Mouse (Mus musculus) midbrain, embryonic 13.5 days (tissue): Measurements from ENCODE around the gene Dspp. TPM values are rescaled to one million over a fixed set of nuclear protein-coding genes. Genes with fewer than 3 reads are reported as not detected.

Experiments used
- ATAC-seq: fragments of 200-750 bp; cut with Nextera tagmentation; 2 replicates; pipeline ENCODE4 v1.8.0; 2017; ENCODE audit warnings: mild to moderate bottlenecking, moderate TSS enrichment, moderate library complexity
- H3K27ac ChIP-seq: fragments of 300-500 bp; sonication (generic); 2 replicates; pipeline ENCODE4 v1.5.1; 2015; ENCODE audit warnings: inconsistent platforms, mild to moderate bottlenecking, moderate library complexity
- H3K27me3 ChIP-seq: fragments of 300-500 bp; sonication (generic); 2 replicates; pipeline ENCODE4 v1.6.1; 2015; ENCODE audit warnings: mild to moderate bottlenecking, inconsistent platforms
- H3K36me3 ChIP-seq: fragments of 300-500 bp; sonication (generic); 2 replicates; pipeline ENCODE4 v1.6.1; 2015; ENCODE audit warnings: mild to moderate bottlenecking, inconsistent platforms
- H3K4me1 ChIP-seq: fragments of 300-500 bp; sonication (generic); replicated peaks from 2 replicates; pipeline ENCODE4 v1.6.1; 2015; ENCODE audit warnings: inconsistent platforms
- H3K4me2 ChIP-seq: fragments of 300-500 bp; sonication (generic); replicated peaks from 2 replicates; pipeline ENCODE4 v1.6.1; 2015; ENCODE audit warnings: moderate library complexity, mild to moderate bottlenecking, inconsistent platforms
- H3K4me3 ChIP-seq: fragments of 300-500 bp; sonication (generic); replicated peaks from 2 replicates; pipeline ENCODE4 v1.5.1; 2015; ENCODE audit warnings: mild to moderate bottlenecking, inconsistent platforms
- H3K9ac ChIP-seq: fragments of 300-500 bp; sonication (generic); replicated peaks from 2 replicates; pipeline ENCODE4 v1.6.1; 2015; ENCODE audit warnings: mild to moderate bottlenecking, inconsistent platforms
- H3K9me3 ChIP-seq: fragments of 300-500 bp; sonication (generic); 2 replicates; pipeline ENCODE4 v1.6.1; 2016; ENCODE audit warnings: mild to moderate bottlenecking, inconsistent platforms
- WGBS: fragments of 180-500 bp; shearing (Covaris S2); methylation state at CpG from one replicate; pipeline ENCODE4 v1.1.7; 2015; 5-methylcytosine and 5-hydroxymethylcytosine counted together
- polyA plus RNA-seq: library from polyadenylated mRNA; unstranded; fragments of >200 nt; fragmentation: Nextera tagmentation; extraction: Ambion mirVana; gene quantifications from 2 replicates; pipeline ENCODE4 v1.2.1, GENCODE M21; 2015

Dspp gene
- not detected in 2 replicates for polyA plus RNA-seq

DNA sequence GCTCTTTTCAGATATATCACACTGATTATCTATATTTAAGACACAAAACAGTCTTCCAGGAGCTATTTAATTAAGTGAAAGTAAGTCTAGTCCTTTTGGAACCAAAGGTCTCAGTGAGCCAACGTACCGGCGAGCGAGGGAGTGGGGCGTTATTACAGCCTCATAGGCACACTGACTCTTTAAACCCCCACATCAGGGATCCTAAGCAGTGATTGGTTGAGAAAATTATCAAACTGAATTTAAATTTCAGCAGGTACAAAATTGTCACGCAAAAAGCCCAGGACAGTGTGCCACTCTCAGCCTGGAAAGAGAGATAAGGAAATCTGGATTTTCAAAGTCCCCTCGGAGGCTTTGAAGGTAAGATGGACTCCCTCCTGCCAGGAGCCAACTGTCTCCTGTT, at the start of gene Dspp:
TSS of gene Dspp (plus strand) at position 301 of the 400 bp plus-strand sequence.
- no peak within 1 kb of the TSS for H3K9ac ChIP-seq
- no peak within 1 kb of the TSS for H3K4me3 ChIP-seq
- no peak within 1 kb of the TSS for H3K27ac ChIP-seq
- WGBS, result 90% methylated on average over 7 of the region's 7 CpGs
- H3K27me3 ChIP-seq, result no peaks in the 10 kb centered on the region
- H3K4me1 ChIP-seq, result no peaks in the 10 kb centered on the region
- no peak for ATAC-seq
- H3K4me2 ChIP-seq, result no peak within 1 kb of the TSS
- no peaks in the 10 kb centered on the region for H3K9me3 ChIP-seq
- H3K36me3 ChIP-seq, result no peaks in the 10 kb centered on the region

DNA sequence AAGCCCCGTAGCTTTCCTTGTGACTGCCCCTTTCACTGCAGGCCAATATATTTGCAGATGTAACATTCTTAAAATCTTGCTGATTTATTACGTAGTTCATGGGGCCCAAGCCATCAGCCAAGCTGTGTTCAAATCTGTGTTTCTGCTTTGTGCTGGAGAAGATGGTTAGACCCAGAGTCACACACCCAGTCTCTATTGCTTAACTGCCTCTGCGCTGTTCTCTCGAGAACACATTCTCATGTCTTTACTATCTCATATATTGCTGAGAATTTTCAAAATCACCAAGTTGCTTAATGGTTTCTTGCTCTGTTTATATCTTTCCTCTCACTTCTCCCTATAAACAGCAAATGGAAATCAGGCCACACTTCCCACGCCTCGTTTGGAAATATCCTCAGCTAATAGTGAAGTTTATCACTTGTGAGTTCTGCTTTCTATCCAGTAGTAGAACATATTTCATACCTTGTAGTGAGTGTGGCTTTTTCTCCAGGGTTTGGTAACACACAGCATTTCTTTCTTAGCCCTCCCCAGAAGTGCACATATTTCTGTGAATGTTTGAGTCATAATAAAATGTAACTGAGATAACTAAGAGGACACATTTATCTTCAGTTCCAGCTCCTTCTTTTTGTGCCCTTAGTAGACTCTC, 46.4 kb upstream of the Dspp start:
- H3K27me3 ChIP-seq, result peaks cover 3% of the 10 kb centered on the region; the same call in 1 of the 2 replicates
- no peaks in the 10 kb centered on the region for H3K9me3 ChIP-seq
- no peak overlapping the region for H3K4me3 ChIP-seq
- no peak overlapping the region for H3K4me2 ChIP-seq
- WGBS, result 92% methylated on average over 6 of the region's 6 CpGs
- 0 out of 2 replicates have a peak, but pooled peaks cover 4% of the 10 kb centered on the region for H3K4me1 ChIP-seq
- no peaks in the 10 kb centered on the region for H3K36me3 ChIP-seq
- no peak overlapping the region for H3K27ac ChIP-seq
- H3K9ac ChIP-seq, result no peak overlapping the region
- ATAC-seq, result no peak

DNA sequence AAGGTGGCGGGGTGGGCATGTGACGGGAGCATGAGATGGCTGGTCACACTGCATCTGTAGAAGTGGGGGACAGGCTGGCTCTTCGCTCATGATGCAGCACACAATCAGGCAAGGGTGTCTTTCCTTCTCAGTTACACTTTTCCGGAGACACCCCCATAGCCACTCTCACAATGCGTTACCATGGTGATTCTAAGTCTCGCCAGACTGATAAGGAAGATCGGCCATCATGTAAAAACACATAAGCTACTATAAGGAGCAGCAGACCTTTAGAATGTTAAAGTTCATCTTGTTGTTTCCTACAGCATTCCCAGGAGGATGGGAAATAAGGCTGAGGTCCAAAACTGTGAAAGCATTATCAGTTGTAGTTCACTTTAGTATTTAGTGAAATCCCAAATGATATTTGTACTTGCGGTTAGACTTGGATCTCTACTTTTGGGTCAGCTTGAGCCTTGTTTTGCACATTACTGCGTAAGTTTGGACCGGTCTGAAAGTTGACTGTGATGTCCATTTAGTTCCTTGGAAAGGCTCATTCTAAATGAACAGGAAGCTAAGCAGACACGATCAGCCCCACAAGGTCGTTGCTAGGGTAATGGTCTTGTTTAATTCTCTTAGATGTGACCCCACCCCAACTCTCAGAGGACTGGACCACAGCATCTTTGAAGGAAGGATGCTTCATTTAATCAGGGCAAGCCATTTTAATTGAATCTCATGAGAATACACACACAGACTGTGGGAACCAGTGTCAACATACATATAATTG, 43.8 kb upstream of the Dspp start:
- ATAC-seq, result no peak
- H3K36me3 ChIP-seq, result no peaks in the 10 kb centered on the region
- no peak overlapping the region for H3K4me3 ChIP-seq
- WGBS, result 85% methylated on average over 12 of the region's 12 CpGs
- no peak overlapping the region for H3K4me2 ChIP-seq
- no peak overlapping the region for H3K9ac ChIP-seq
- H3K27me3 ChIP-seq, result no peaks in the 10 kb centered on the region
- 0 out of 2 replicates have a peak, but pooled peaks cover 4% of the 10 kb centered on the region for H3K4me1 ChIP-seq
- H3K9me3 ChIP-seq, result no peaks in the 10 kb centered on the region
- no peak overlapping the region for H3K27ac ChIP-seq

DNA sequence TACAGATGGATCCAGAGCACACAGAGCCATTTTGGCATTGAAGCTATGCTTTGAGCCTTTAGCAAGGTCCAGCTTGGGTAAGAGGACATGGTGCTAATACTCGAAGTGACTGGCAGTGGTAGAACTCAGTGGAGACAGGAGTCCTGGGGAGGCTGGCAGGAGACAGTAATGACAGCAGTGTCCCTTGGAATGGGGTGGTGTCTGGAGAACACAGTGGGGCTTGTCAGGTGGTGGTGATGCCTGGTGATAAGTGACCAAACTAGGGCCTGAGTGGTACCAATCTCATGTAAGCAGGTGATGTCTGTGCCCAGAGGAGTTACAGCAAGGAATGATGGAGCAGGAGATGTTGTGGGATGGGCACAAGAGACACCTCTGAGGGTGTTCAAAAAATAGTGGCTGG, 43.2 kb upstream of the Dspp start:
- Histone ChIP-seq H3K36me3 (no peaks in the 10 kb centered on the region), H3K4me3 (no peak overlapping the region), H3K4me2 (no peak overlapping the region), H3K27ac (no peak overlapping the region), H3K9me3 (no peaks in the 10 kb centered on the region), H3K9ac (no peak overlapping the region), H3K4me1 (0 out of 2 replicates have a peak, but pooled peaks cover 4% of the 10 kb centered on the region), H3K27me3 (no peaks in the 10 kb centered on the region)
- WGBS, result 75% methylated on average over 1 of the region's 1 CpGs
- no peak for ATAC-seq

DNA sequence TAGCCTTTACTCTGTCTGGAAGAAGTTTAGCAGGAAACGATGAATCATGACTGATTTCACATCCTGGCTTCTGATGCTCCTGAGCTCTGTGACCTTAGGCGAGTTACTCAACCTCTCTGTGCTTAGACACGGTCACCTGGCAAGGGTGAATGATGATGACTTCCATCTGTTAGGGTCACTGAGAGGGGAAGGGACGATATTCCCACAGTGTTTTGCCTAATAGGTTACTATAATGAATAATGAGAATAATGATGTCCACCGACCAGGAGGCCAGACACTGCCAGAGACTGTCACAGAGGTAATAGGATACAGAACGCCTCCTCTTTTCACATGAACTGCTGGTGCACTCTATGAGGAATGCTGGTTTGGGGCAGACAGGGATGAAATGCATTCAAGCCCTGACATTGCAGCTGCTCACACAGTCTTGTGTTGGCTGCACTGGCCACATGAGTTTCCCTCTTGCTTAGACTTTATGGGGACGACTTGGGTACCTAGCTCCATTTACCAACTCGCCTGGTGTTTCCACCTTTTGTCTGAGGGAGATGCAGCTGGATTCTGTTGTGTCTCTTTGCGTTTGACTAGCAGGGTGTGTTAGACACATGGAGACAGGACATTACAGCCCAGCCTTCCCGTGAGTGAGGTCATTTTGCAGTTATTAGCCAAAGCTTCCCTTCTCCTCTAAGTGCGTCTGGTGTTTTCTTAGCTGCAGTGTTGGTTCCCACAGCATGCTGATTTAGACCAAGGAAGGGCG, 42.1 kb upstream of the Dspp start:
- WGBS, result 79% methylated on average over 12 of the region's 12 CpGs
- Histone ChIP-seq H3K27me3 (no peaks in the 10 kb centered on the region), H3K9me3 (no peaks in the 10 kb centered on the region), H3K27ac (no peak overlapping the region), H3K4me3 (no peak overlapping the region), H3K36me3 (no peaks in the 10 kb centered on the region), H3K4me2 (no peak overlapping the region), H3K4me1 (0 out of 2 replicates have a peak, but pooled peaks cover 4% of the 10 kb centered on the region), H3K9ac (no peak overlapping the region)
- no peak for ATAC-seq

DNA sequence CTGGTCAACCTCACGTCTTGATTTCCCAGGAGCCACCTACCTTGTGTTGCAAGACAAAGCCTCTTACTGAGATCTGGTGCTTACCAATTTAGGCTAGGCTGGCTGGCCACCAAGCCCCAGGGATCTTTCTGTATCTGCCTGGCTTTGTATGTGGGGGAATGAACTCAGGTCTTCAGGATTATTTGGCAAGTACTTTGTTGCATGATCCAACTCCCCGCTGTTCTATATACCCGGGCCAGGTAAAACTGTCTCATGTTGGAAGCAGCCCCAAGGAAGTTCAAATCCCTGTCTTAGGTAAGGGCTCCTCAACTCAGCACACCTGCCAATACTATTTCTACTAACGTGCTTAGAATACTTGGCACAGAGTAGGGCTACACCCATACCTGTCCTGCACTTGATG, 39.6 kb upstream of the Dspp start:
- H3K27me3 ChIP-seq, result no peaks in the 10 kb centered on the region
- 0 out of 2 replicates have a peak, but pooled peaks cover 4% of the 10 kb centered on the region for H3K4me1 ChIP-seq
- WGBS, result 90% methylated on average over 4 of the region's 4 CpGs
- H3K36me3 ChIP-seq, result no peaks in the 10 kb centered on the region
- no peak overlapping the region for H3K4me3 ChIP-seq
- no peak overlapping the region for H3K4me2 ChIP-seq
- H3K9me3 ChIP-seq, result no peaks in the 10 kb centered on the region
- H3K27ac ChIP-seq, result no peak overlapping the region
- H3K9ac ChIP-seq, result no peak overlapping the region
- no peak for ATAC-seq

DNA sequence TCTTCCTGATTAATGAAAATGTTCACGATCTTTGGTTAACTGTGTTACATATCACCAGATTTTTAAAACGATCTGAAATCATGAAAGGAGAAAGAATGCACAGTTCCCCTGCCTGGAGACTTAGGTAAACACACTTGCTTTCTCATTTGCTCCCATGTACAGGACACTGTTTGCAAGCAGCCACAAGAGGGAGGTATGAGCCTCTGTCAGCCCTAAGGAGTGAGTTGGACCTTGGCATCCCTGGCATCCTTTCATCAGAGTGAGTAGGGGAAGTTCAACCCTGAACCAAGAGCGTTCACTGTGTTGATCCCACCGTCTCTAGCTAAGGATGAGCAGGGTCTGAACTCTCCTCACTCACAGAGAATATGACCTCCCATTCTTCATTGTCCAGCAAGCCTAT, 39.0 kb upstream of the Dspp start:
- 80% methylated on average over 4 of the region's 4 CpGs for WGBS
- no peaks in the 10 kb centered on the region for H3K27me3 ChIP-seq
- H3K4me3 ChIP-seq, result no peak overlapping the region
- no peak overlapping the region for H3K4me2 ChIP-seq
- H3K36me3 ChIP-seq, result no peaks in the 10 kb centered on the region
- no peak for ATAC-seq
- H3K9ac ChIP-seq, result no peak overlapping the region
- H3K4me1 ChIP-seq, result 0 out of 2 replicates have a peak, but pooled peaks cover 4% of the 10 kb centered on the region
- no peaks in the 10 kb centered on the region for H3K9me3 ChIP-seq
- H3K27ac ChIP-seq, result no peak overlapping the region

DNA sequence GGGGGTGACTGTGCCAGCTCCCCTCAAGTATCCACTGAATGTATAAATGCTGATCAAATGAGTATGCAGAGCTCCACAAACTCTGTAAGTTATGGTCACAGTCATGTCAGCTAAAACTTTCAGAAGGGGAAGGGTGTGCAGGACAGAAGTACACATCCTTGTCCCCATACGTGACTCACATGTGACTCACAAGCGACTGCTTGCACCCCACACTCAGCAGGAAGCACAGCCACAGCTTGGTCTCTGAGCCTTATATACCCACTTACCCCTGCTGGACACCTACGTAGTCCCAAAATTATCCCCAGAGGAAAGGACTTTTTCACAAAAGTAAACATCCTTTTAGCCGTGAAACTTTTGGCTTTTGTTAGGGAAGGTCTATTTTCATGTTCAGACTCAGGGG, 36.8 kb upstream of the Dspp start:
- Histone ChIP-seq H3K9me3 (no peaks in the 10 kb centered on the region), H3K27me3 (no peaks in the 10 kb centered on the region), H3K4me1 (no peaks in the 10 kb centered on the region), H3K4me2 (no peak overlapping the region), H3K36me3 (no peaks in the 10 kb centered on the region), H3K9ac (no peak overlapping the region), H3K4me3 (no peak overlapping the region), H3K27ac (no peak overlapping the region)
- 82% methylated on average over 4 of the region's 4 CpGs for WGBS
- no peak for ATAC-seq

DNA sequence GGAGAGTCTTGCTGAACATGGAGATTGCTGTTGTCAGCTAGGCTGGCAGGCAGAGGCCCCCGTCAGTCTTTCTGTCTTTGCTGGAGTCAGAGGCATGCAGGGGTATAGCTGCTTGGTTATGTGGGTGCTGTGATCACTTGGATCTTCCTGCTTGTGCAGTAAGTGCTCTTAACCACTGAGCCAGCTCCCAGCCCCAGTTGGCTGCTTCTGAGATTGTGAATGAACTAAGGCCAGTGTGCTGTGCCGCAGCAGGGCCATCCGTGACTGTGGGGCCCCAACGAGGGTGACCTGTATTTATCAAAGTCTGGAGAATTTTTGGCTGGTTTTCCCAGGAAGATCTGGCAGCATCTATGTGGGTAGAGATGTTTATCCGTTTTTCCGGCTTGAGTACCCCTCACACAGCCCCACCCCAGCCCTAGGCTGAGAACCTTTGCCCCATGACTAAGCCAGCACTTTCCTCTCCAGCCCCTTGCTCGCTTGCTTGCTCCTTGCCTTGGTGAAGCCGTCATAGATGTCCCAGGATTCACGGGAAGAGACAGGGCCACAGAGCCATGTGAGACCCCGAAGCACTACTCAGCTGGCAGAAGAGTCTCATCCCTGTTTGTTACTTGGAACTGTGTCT, 32.5 kb upstream of the Dspp start:
- H3K4me2 ChIP-seq, result no peak overlapping the region
- H3K9ac ChIP-seq, result no peak overlapping the region
- ATAC-seq, result no peak
- no peaks in the 10 kb centered on the region for H3K4me1 ChIP-seq
- no peak overlapping the region for H3K4me3 ChIP-seq
- H3K27ac ChIP-seq, result no peak overlapping the region
- no peaks in the 10 kb centered on the region for H3K36me3 ChIP-seq
- H3K9me3 ChIP-seq, result no peaks in the 10 kb centered on the region
- no peaks in the 10 kb centered on the region for H3K27me3 ChIP-seq
- WGBS, result 83% methylated on average over 10 of the region's 10 CpGs

DNA sequence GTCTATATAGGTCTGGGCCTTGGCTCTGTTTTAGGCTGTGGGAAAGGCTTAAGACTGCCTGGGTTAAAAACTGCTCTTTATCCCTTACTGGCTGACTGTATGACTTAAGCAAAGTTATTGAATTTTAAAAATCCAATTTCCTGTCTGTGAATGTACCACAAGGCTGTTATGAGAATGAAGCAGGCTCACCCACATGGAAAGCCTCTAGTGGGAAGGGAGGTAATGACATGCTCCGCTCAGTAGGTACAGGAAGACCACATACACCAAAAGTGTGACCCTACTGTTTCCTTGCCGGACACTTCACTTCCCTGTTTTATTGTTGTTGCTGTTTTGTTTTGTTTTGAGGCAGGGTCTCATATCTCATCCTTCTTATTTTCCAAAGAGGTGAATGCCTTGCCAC, 29.4 kb upstream of the Dspp start:
- Histone ChIP-seq H3K36me3 (no peaks in the 10 kb centered on the region), H3K27me3 (no peaks in the 10 kb centered on the region), H3K9me3 (no peaks in the 10 kb centered on the region), H3K4me1 (no peaks in the 10 kb centered on the region), H3K4me3 (no peak overlapping the region), H3K4me2 (no peak overlapping the region), H3K9ac (no peak overlapping the region), H3K27ac (no peak overlapping the region)
- WGBS, result 88% methylated on average over 2 of the region's 2 CpGs
- no peak for ATAC-seq

DNA sequence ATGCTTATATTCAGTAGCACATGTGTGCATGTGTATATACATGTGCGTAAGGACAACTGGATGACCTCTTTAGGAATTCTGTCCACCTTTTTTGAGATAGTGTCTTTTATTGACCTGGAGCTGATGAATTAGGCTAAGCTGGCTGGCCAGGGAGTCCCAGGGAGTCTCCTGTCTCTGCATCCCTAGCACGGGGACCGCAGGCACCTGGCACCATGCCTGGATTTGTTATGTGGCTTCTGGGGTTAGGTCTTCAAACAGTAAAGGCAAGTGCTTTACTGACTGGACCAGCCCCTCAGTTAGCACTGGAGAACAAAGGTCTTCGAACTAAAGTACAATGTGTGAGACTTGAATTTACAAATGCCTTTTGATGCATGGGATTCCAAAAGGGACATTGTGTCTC, 26.5 kb upstream of the Dspp start:
- Histone ChIP-seq H3K9me3 (no peaks in the 10 kb centered on the region), H3K36me3 (no peaks in the 10 kb centered on the region), H3K4me2 (no peak overlapping the region), H3K4me1 (no peaks in the 10 kb centered on the region), H3K4me3 (no peak overlapping the region), H3K9ac (no peak overlapping the region), H3K27ac (no peak overlapping the region), H3K27me3 (no peaks in the 10 kb centered on the region)
- ATAC-seq, result no peak
- WGBS, result 86% methylated on average over 4 of the region's 4 CpGs

DNA sequence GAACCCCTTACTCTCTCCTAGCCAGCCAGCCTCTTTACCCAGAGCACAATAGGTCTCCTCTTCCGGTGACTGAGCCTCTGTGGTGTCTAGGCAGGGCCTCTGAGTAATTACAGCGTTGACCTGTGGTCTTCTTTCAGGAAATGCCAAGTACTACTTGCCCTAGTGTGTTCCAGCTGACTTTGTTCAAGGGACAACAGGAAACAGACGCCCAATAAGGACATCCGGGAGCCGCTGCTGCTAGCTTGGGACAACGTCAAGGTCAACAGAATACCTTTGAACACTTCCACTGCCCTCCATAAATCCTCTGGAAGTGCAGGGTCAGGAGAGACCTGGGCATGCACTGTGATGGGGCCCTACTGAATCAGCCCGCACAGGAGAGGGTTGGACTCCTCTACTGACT, 21.2 kb upstream of the Dspp start:
- no peak overlapping the region for H3K27ac ChIP-seq
- H3K9me3 ChIP-seq, result no peaks in the 10 kb centered on the region
- no peak overlapping the region for H3K4me3 ChIP-seq
- ATAC-seq, result 0 out of 2 replicates have a peak, but pooled peaks have one; percentile 43
- 78% methylated on average over 7 of the region's 7 CpGs for WGBS
- H3K4me2 ChIP-seq, result no peak overlapping the region
- no peaks in the 10 kb centered on the region for H3K4me1 ChIP-seq
- H3K27me3 ChIP-seq, result no peaks in the 10 kb centered on the region
- no peak overlapping the region for H3K9ac ChIP-seq
- no peaks in the 10 kb centered on the region for H3K36me3 ChIP-seq
